Mouse (Mus musculus) 3T3-L1 (cell line): Measurements from ENCODE around the gene Cox6a1.
"Not testable (repeated sequence)": the region's sequence is repeated elsewhere in the genome, so short reads cannot be mapped to it uniquely, and the experiment has no call there.

Experiments
- DNase-seq: peaks from one replicate; pipeline ENCODE4 v3.0.0-alpha.2; 2015; ENCODE audit warnings: low read depth, low spot score

The Cox6a1 gene

GRCm38 (mm10) chr5:115347564-115347963 is 1.2 kb downstream of the Cox6a1 start:
- DNase-seq: peak; percentile 95

GRCm38 (mm10) chr5:115341314-115342165 is 7.2 kb downstream of the Cox6a1 start:
- DNase-seq: peak; percentile 38

- DNase-seq: peak; percentile 89
These were observed 8.0 kb downstream of the Cox6a1 start, which contains the start of the genes Gatc and Triap1 for GRCm38 (mm10) chr5:115340577-115341313. Gene Gatc, minus strand, starts transcription at chr5:115341178. Gene Triap1, plus strand, starts transcription at chr5:115341225.

- no peak for DNase-seq
These were observed 8.8 kb downstream of the Cox6a1 start for GRCm38 (mm10) chr5:115340007-115340406.

DNA sequence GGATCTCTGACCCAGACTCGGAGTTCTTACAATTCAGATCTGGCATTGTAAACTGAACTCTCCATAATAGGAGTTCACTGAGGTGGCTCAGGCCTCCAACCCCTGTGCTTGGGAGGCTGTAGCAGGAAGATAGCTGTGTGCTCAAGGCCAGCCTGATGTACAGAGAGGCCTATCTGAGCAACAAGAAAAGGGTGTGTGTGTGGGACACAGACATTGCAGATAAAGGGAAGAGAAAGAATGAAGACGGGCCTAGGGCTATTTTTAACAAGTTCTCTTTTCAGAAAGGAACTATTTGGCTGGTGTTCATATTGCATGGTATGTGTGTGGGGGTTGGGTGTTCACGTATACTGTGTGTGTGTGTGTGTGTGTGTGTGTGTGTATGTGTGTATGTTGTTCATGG is 15.2 kb downstream of the Cox6a1 start:
- no peak for DNase-seq

GRCm38 (mm10) chr5:115330955-115331354 is 17.8 kb downstream of the Cox6a1 start:
- no peak for DNase-seq

- peak; percentile 47 for DNase-seq
These were observed 20.9 kb downstream of the Cox6a1 start for GRCm38 (mm10) chr5:115327610-115328548.

- peak; percentile 92 for DNase-seq
These were observed 21.7 kb downstream of the Cox6a1 start, which contains the start of gene Srsf9 for GRCm38 (mm10) chr5:115326875-115327609. Gene Srsf9, plus strand, starts transcription at chr5:115327177.

- DNase-seq: no peak
These were observed 22.4 kb downstream of the Cox6a1 start for GRCm38 (mm10) chr5:115326256-115326831.

GRCm38 (mm10) chr5:115319004-115319940 is 29.5 kb downstream of the Cox6a1 start:
- DNase-seq: peak; percentile 99

GRCm38 (mm10) chr5:115317645-115318328 is 31.0 kb downstream of the Cox6a1 start:
- DNase-seq: peak; percentile 52

- no peak for DNase-seq
These were observed 31.7 kb downstream of the Cox6a1 start for GRCm38 (mm10) chr5:115316968-115317644.

DNA sequence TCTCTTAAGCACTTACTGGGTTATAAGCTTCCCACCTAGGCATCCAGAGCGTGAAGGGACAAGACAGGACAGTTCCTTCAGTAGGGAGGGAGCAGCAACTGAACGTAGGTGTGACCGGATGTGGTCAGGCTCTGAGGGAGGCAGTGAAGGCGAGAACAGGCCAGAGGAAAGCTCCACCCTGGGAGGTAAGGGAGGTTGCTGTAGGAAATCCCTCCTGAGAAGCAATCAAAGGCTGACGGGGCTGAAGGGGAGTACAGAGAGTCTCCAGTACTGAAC is 35.2 kb downstream of the Cox6a1 start:
- DNase-seq: no peak

- DNase-seq: no peak
These were observed 35.7 kb downstream of the Cox6a1 start for GRCm38 (mm10) chr5:115312816-115313667.

DNA sequence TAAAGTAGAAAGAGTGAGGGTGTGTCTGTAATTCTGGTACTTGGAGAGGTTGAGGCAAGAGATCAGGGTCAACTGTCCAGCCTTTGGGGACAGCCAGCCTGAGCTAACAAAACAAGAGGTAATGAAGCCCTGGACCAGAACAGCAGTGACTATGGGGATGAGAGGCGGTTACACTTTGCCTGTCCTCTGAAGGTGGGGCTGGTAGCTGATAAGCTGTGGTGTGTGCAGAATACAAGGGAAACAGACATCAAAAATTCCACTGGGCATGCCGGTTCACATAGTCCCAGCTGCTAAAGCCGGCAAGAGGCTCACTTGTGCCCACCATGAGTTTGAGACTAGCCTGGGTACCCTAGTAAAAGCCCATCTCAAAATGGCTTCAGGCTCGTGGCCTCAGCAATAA is 36.4 kb downstream of the Cox6a1 start:
- no peak for DNase-seq

GRCm38 (mm10) chr5:115302190-115302589 is 46.6 kb downstream of the Cox6a1 start:
- DNase-seq: not testable (repeated sequence)

DNA sequence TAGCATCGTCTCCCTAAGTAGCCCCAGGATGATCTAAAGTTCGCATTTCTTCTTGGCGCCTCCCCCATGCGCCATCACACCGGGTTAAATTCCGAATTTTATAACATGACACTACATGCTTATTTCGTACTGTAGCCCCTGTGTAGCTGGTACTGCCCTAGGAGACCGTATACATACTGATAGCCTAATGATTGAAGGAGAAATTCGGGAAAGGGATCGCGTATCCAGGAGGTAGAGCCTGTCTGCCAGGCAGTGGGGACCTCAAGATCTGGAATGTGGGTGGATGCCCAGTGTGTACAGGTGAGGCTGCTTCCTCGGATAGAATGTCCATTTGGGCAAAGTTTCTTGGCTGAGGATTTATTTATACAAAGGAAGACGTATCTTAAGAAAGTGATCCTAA is 47.2 kb downstream of the Cox6a1 start:
- no peak for DNase-seq
